Mouse (Mus musculus): ENCODE measurements around the gene Phlda1.

DNA sequence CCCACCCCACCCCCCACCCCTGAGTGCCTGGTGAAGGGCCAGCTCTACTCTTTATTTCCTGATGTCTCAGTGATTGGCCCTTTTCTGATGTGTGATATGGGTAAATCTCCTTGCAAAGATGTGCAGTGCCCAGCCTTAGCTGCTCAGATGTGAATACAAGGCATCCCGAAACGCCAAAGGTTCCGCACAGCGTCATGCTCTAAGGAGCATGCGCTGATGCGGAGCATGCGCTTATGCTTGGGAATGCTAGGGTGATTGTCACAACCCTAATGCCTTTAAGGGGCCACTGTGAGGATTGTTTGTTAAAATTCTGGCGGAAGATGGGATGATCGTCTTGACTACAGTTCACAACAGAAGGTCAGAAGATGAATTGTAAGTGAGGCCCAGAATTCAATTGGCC is 34.6 kb downstream of the Phlda1 start:
- no peak for TF ChIP-seq MYOG (IDR thresholded peaks at IDR 0.05; ENCODE audit: control insufficient read depth in 1 of 3, insufficient read depth in 1 of 3, insufficient read length in 2 of 3, low read depth in 2 of 3)
- TF ChIP-seq POLR2AphosphoS2 (IDR thresholded peaks at IDR 0.05; ENCODE audit: insufficient read length, low read depth) = no peak
- TF ChIP-seq TCF12 (IDR thresholded peaks at IDR 0.05; ENCODE audit: insufficient read depth, poor library complexity, severe bottlenecking) = no peak
- no peak for TF ChIP-seq SRF (IDR thresholded peaks at IDR 0.05; ENCODE audit: control insufficient read depth, insufficient read length, low read depth)
- no peak for TF ChIP-seq POLR2A (IDR thresholded peaks at IDR 0.05; ENCODE audit: insufficient read length, low read depth)
- no peak for TF ChIP-seq MAX (IDR thresholded peaks at IDR 0.05; ENCODE audit: low read depth)

All from myocyte (in vitro differentiated cells).